In the genomic region with DNA sequence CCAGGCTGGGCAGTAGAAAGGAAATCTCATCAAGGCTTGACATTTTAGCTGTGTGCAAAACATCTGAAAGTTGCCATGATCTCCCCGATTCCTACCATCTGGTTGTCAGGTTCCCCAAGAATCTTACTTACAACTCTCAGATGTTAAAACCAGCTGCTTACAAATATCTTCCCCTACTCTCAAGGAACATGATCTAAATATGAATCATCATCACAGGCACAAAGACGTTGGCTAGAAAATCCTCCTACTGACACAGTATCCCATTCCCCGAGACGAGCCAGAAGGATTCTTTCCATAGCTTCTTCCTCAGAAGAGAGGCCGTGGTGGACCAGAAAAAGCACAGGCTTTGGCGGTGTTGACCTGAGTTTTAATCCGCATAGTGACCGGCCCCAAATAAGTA, we compare ENCODE assay signal across 23 mouse cellular contexts. TPM values are rescaled to one million over a fixed set of nuclear protein-coding genes. Genes with fewer than 3 reads are reported as not detected.
DNase-seq lines count a peak whose midpoint lies in the region; ATAC-seq lines count a peak whose summit lies in the region.
"Had no signal": no experiment of that assay in that cellular context is flagged by ENCODE, and none has a peak within 500 bp of the region (broad histone marks: within the 10 kb centered on the region; RNA-seq: fewer than 3 reads in every experiment).

No protein-coding gene starts in this region.

- ATAC-seq in frontal cortex, adult (ENCODE audit: low TSS enrichment): peak; percentile 95
- no peak for ATAC-seq in activated CD4-positive, CD25-positive, alpha-beta regulatory T cell, adult 4 months
- ATAC-seq: CD4-positive, CD25-positive, alpha-beta regulatory T cell, adult 4 months; forebrain, embryonic 14.5 days; forebrain, embryonic 16.5 days; Patski had no signal

- no peak for DNase-seq in frontal cortex, postnatal 10 days (ENCODE audit: low spot score in 2 of 2)
- peak; percentile 26 for DNase-seq in right cerebral cortex, adult 18-20 months
- no peak for DNase-seq in right cerebral cortex, postnatal 36 days (ENCODE audit: low spot score in 2 of 2)
- peak; percentile 50 for DNase-seq in telencephalon, adult 2 months (ENCODE audit: low read depth, low spot score)
- DNase-seq: adrenal gland, adult 2 months; adrenal gland, postnatal 10 days; adrenal gland, postnatal 25 days; B cell, adult 2 months; cerebellum, adult 18-20 months; cerebellum, adult 8-10 months; cerebellum, adult 9-11 months; cerebellum, postnatal 14 days; cerebellum, postnatal 36 days; embryo, embryonic 11 days had no signal

RNA-seq across cellular contexts. Expression of a gene that starts 23.3 kb away (rescaled TPM):
- polyA plus RNA-seq in activated CD4-positive, CD25-positive, alpha-beta regulatory T cell, adult 4 months (2017; shearing (Covaris generic)): not detected
- polyA plus RNA-seq: adrenal gland, adult 2 months; CD4-positive, CD25-positive, alpha-beta regulatory T cell, adult 4 months; erythroblast, embryonic 14.5 days; forebrain, embryonic 10.5 days; G1E; Patski had no signal

Comparison
In these comparisons a context has a peak if more than half of its experiments do, and no peak if none do; other contexts are left out.
1. DNase-seq: peak in right cerebral cortex, adult 18-20 months (single experiment) and telencephalon, adult 2 months (single experiment); none in frontal cortex, postnatal 10 days (0 of 2) and right cerebral cortex, postnatal 36 days (0 of 2).